Mouse (Mus musculus) limb, embryonic 13.5 days (tissue): ENCODE measurements around the gene Selenok. TPM values are rescaled to one million over a fixed set of nuclear protein-coding genes. Genes with fewer than 3 reads are reported as not detected.

ENCODE experiments used
- ATAC-seq: fragments of 200-750 bp; cut with Nextera tagmentation; 2 replicates; pipeline ENCODE4 v1.8.0; 2017; ENCODE audit warnings: low read depth, moderate number of reproducible peaks, moderate TSS enrichment; ENCODE audit not compliant: low FRiP score
- H3K27ac ChIP-seq: fragments of 300-500 bp; sonication (generic); 2 replicates; pipeline ENCODE4 v1.5.1; 2015; ENCODE audit warnings: inconsistent platforms, mild to moderate bottlenecking, moderate library complexity
- H3K27me3 ChIP-seq: fragments of 300-500 bp; sonication (generic); 2 replicates; pipeline ENCODE4 v1.6.1; 2015; ENCODE audit warnings: mild to moderate bottlenecking, inconsistent platforms
- H3K36me3 ChIP-seq: fragments of 300-500 bp; sonication (generic); 2 replicates; pipeline ENCODE4 v1.6.1; 2015; ENCODE audit warnings: inconsistent platforms, mild to moderate bottlenecking, moderate library complexity
- H3K4me1 ChIP-seq: fragments of 300-500 bp; sonication (generic); 2 replicates; pipeline ENCODE4 v1.6.1; 2015; ENCODE audit warnings: inconsistent platforms
- H3K4me2 ChIP-seq: fragments of 300-500 bp; sonication (generic); replicated peaks from 2 replicates; pipeline ENCODE4 v1.6.1; 2015; ENCODE audit warnings: inconsistent platforms, mild to moderate bottlenecking, moderate library complexity
- H3K4me3 ChIP-seq: fragments of 300-500 bp; sonication (generic); 2 replicates; pipeline ENCODE4 v1.5.1; 2015; ENCODE audit warnings: moderate library complexity, mild to moderate bottlenecking, inconsistent platforms
- H3K9ac ChIP-seq: fragments of 300-500 bp; sonication (generic); 2 replicates; pipeline ENCODE4 v1.6.1; 2015; ENCODE audit warnings: mild to moderate bottlenecking, inconsistent platforms
- H3K9me3 ChIP-seq: fragments of 300-500 bp; sonication (generic); 2 replicates; pipeline ENCODE4 v1.6.1; 2016; ENCODE audit warnings: inconsistent platforms
- WGBS: fragments of 180-500 bp; shearing (Covaris S2); methylation state at CpG from one replicate; pipeline ENCODE4 v1.1.7; 2015; 5-methylcytosine and 5-hydroxymethylcytosine counted together
- polyA plus RNA-seq: library from polyadenylated mRNA; unstranded; fragments of >200 nt; fragmentation: Nextera tagmentation; extraction: Ambion mirVana; gene quantifications from 2 replicates; pipeline ENCODE4 v1.2.1, GENCODE M21; 2015

Selenok gene
- 298 and 303 TPM in 2 replicates for polyA plus RNA-seq

DNA sequence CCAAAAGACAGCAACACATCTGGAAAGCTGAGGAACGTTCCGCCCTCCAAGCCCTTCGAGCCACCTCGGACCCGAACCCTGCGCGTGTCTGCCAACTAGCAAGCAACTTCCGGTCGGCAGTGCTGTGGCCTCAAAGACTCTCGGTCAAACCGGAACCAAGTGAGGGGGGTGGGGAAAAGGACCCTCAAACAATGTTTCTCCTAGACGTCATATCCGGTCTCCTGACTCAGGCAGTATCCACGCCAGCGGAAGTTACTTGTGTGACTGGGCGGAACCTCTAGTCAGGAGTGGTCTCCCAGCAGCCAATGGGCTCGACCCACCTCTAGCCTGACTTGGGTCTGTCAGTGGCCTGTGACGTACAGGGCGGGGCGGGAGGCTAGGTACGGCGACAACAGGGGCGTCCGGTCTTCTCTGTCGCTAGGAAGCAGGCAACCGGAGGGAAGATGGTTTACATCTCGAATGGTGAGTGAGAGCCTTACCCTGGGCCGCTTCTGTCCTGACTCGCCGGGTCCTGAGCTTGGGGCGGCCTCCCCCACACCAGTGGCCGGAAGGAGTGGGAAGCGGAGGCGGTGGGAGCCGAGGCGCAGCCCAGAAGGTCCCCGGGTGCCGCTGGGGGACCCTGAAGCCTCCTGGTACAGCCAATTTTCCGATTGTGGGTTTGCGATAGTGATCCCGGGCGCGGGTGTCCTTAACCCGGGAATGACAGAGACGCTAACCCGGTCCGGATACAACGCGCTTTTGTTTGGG, at the start of gene Selenok:
Selenok (plus strand) TSS at position 234 of the 747 bp plus-strand sequence.
- H3K27me3 ChIP-seq, result no peaks in the 10 kb centered on the region
- peak within 1 kb of the TSS; percentile 69; the same call in 1 of the 2 replicates for H3K27ac ChIP-seq
- peak within 1 kb of the TSS; percentile 87 for H3K9ac ChIP-seq
- under 1% methylated on average over 46 of the region's 49 CpGs for WGBS
- no peaks in the 10 kb centered on the region for H3K9me3 ChIP-seq
- H3K4me2 ChIP-seq, result peak within 1 kb of the TSS; percentile 73
- H3K36me3 ChIP-seq, result peaks cover 30% of the 10 kb centered on the region
- H3K4me1 ChIP-seq, result peaks cover 16% of the 10 kb centered on the region
- ATAC-seq, result peak; percentile 100
- peak within 1 kb of the TSS; percentile 90 for H3K4me3 ChIP-seq

DNA sequence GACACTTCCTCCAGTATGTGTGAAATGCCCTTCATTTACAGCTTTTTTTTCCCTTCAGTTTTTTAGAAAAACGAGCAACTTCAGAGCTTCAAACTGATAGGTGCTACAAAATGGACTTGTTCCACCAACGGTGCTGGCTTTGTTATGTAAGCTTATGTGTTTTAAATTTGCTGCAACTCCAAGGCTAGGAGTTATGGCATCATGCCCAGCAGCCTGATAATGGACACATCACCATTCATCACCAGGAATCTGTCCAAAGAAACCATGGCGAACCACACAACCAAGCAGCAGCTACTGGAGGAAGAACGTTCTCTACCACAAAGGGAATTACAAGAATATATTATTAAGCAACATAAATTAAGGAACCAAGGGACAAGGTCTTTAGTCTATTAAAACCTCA, 39.1 kb upstream of the Selenok start:
- Histone ChIP-seq H3K4me3 (no peak overlapping the region), H3K27ac (no peak overlapping the region), H3K4me2 (no peak overlapping the region), H3K9ac (no peak overlapping the region), H3K4me1 (no peaks in the 10 kb centered on the region), H3K36me3 (no peaks in the 10 kb centered on the region), H3K27me3 (no peaks in the 10 kb centered on the region), H3K9me3 (no peaks in the 10 kb centered on the region)
- 80% methylated on average over 4 of the region's 4 CpGs for WGBS
- ATAC-seq, result no peak

DNA sequence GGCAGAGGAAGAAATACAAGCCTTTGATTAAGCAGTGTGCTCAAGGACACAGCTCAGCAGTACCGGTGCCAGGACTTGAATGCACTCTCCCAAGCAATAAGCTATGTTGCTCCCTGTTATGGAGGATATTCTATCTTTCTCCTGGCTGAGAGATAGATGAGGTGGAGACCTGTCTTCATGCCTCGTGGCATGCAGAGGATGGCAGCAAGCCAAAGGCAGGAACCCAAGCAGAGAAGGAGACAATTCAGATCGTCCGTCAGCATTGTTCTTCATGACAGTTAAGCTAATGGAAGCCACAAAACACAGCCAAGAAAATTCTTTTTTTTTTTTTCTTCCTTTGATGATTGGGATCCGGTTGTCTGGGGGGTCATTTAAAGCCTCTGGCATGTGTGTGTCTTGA, 32.6 kb upstream of the Selenok start:
- Histone ChIP-seq H3K4me1 (peaks cover 9% of the 10 kb centered on the region), H3K4me3 (no peak overlapping the region), H3K27ac (no peak overlapping the region), H3K4me2 (no peak overlapping the region), H3K9ac (no peak overlapping the region), H3K27me3 (peaks cover 8% of the 10 kb centered on the region), H3K9me3 (no peaks in the 10 kb centered on the region), H3K36me3 (no peaks in the 10 kb centered on the region)
- ATAC-seq, result no peak
- WGBS, result 78% methylated on average over 5 of the region's 5 CpGs

DNA sequence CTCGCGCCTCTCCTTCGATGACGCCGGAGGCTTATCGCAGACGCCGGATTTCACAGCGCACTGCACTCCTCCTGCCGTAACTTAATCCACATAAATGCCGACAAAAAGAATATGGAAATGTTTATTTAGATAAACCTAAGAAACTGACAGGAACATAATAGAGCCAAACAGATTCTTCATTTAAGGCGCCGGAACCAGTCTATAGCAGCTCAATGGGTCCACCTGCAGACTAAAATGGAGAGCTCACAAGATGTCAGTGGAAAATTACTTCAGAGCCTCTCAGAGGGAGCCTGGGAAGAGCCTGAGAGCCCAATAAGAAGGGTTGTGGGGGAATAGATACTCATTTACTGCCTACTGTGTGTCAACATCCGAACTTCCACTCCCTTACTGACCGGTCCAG, 30.6 kb upstream of the Selenok start:
- ATAC-seq, result no peak
- peaks cover 13% of the 10 kb centered on the region for H3K27me3 ChIP-seq
- peaks cover 9% of the 10 kb centered on the region for H3K4me1 ChIP-seq
- H3K36me3 ChIP-seq, result no peaks in the 10 kb centered on the region
- no peak overlapping the region for H3K9ac ChIP-seq
- no peak overlapping the region for H3K27ac ChIP-seq
- H3K4me2 ChIP-seq, result no peak overlapping the region
- no peaks in the 10 kb centered on the region for H3K9me3 ChIP-seq
- 91% methylated on average over 15 of the region's 15 CpGs for WGBS
- no peak overlapping the region for H3K4me3 ChIP-seq

DNA sequence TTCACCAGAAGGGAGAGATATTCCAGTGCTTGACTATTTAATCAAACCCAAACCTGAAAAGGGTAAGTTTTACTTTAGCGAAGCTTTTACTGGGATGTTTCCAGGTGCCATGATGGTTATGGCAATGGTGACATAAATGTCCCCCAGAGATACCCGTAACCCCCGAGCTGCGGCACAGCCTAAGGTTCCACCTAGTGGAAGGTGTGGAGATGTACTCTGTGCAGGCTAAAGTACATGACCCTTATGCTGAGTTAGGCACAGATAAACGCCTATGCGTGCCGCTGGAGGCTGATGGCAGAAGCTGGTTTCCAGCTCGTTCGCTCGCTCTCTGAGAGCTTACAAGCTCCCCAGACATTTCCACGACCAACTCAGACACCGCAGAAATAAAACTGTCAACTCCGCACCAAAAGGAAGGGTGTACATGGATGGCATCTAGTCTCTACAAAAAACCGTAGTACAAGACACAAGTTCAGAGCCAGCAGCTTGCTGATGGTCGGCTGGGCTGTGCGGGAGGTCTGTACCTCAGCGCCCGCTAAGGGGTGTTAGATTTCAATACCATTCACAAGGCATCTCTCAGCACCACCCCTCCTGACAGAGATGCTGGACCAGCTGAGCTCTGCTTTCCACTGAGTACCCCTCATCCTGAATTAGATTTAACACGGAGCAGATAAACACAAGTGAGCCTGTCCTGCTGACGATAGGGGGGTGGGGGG, 28.4 kb upstream of the Selenok start:
- Histone ChIP-seq H3K27ac (no peak overlapping the region), H3K27me3 (peaks cover 13% of the 10 kb centered on the region), H3K4me3 (no peak overlapping the region), H3K9ac (no peak overlapping the region), H3K4me2 (peak overlapping the region; percentile 32), H3K4me1 (peaks cover 9% of the 10 kb centered on the region), H3K9me3 (no peaks in the 10 kb centered on the region), H3K36me3 (no peaks in the 10 kb centered on the region)
- 42% methylated on average over 20 of the region's 20 CpGs for WGBS
- no peak for ATAC-seq

DNA sequence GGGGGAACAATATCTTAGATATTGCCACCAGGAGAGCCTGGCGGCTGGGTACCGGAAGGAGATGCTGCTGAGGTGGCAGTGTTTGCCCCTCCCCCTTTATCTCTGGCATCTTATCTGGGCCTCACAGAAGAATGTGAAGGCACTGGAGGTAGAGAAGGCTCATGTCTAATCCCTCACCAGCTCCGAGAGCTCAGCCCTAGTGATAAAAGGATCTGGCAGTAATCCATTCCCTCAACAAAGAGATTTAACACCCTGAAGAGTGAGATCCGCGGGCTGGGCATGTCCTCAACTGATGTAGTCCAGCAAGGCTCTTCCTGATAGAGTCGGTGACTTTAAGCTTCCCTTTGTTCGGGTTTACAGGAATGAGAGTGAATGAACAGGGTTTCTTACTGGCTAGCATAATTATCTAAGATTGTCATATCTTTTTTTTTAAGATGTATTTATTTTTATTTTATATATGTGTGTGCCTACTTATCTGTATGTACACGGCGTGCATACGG, 27.7 kb upstream of the Selenok start:
- 23% methylated on average over 10 of the region's 10 CpGs for WGBS
- Histone ChIP-seq H3K4me3 (no peak overlapping the region), H3K27ac (no peak overlapping the region), H3K9ac (no peak overlapping the region), H3K27me3 (peaks cover 13% of the 10 kb centered on the region), H3K9me3 (no peaks in the 10 kb centered on the region), H3K4me2 (peak overlapping the region; percentile 32), H3K4me1 (peaks cover 9% of the 10 kb centered on the region), H3K36me3 (no peaks in the 10 kb centered on the region)
- no peak for ATAC-seq

DNA sequence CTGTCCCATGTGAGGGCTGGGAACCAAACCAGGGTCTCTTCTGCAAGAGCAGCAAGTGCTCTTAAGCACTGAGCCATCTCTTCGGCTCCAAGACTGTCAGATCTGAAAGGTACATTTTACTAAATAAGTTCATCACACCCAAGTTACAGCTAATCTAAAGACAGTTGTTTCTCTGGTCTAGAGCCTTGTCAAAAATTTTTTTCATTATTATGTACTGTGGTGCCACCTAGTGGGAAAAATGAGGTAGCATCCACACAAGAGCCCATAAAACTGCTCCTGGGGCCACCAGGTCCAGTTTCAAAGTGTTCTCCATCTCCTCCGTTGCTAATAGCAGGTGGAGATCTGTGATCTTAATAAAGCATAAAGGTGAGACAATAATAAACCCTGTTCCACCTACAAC, 27.2 kb upstream of the Selenok start:
- H3K4me3 ChIP-seq, result no peak overlapping the region
- H3K9me3 ChIP-seq, result no peaks in the 10 kb centered on the region
- no peak for ATAC-seq
- H3K27me3 ChIP-seq, result peaks cover 13% of the 10 kb centered on the region
- H3K36me3 ChIP-seq, result no peaks in the 10 kb centered on the region
- H3K9ac ChIP-seq, result no peak overlapping the region
- no peak overlapping the region for H3K27ac ChIP-seq
- peaks cover 9% of the 10 kb centered on the region for H3K4me1 ChIP-seq
- H3K4me2 ChIP-seq, result no peak overlapping the region
- WGBS, result 20% methylated on average over 2 of the region's 2 CpGs

DNA sequence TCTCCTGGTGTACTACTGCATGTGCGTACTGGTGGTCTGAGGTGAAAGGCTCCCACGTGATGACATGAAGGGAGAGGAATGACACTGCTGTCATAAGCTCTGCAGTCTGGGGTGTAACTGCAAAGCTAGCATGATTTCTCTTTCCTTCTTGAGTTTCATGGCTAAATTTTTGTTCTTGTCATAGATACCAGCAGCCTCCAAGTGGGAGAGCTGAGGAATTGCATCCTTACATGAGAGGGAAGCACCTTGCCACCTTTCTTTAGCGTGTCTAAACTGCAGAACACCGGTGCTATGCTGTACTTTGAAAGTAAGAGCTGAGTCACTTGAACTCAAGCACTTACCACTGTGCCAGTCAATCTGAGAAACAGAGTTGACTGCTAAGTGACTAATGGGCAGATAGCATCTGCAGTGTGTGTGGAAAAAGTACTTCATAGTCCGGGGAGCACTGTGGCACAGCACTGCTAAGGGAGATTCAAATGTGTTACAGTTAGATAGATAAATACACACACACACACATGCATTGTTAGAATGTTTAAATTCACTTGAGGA, 21.3 kb upstream of the Selenok start:
- Histone ChIP-seq H3K27ac (no peak overlapping the region), H3K27me3 (0 out of 2 replicates have a peak, but pooled peaks cover 1% of the 10 kb centered on the region), H3K4me1 (no peaks in the 10 kb centered on the region), H3K9me3 (no peaks in the 10 kb centered on the region), H3K9ac (no peak overlapping the region), H3K4me2 (no peak overlapping the region), H3K36me3 (no peaks in the 10 kb centered on the region), H3K4me3 (no peak overlapping the region)
- WGBS, result 72% methylated on average over 5 of the region's 5 CpGs
- ATAC-seq, result no peak

DNA sequence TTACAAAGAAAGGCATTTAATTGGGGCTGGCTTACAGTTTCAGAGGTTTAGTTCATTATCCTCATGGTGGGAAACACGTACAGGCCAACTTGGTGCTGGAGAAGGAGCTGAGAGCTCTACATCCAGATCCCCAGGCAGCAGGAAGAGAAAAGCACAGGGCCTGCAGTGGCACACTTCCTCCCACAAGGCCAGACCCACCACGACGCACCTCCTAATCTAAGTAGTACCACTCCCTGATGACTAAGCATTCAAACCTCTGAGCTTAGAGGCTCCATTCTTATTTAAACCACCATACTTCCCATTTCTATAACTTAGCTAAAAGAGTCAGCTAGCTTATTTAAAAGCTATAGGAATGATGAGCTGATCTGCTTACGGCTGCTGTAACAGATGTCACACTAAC, 17.3 kb upstream of the Selenok start:
- Histone ChIP-seq H3K27ac (no peak overlapping the region), H3K4me3 (no peak overlapping the region), H3K27me3 (no peaks in the 10 kb centered on the region), H3K4me1 (no peaks in the 10 kb centered on the region), H3K4me2 (no peak overlapping the region), H3K9ac (no peak overlapping the region), H3K9me3 (no peaks in the 10 kb centered on the region), H3K36me3 (no peaks in the 10 kb centered on the region)
- ATAC-seq, result no peak
- 82% methylated on average over 4 of the region's 4 CpGs for WGBS

DNA sequence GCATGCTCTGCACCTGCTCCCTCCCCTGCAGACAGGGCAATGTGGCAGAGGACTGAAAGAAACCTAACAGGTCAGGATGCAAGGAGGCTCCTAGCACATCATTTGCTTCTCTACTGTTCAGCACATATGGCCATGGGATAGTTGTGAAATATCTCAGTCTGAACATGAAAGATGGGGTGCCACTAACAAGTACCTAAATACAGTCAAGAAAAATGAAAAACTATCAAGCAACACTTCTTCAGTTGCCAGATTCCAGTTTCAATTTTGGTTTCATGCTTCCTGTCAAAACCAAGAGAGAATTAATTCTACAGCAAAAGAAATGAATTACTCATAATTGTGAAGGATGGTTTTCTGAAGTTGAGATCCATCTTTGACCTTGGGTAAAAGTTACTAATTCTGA, 10.7 kb upstream of the Selenok start:
- H3K4me3 ChIP-seq, result no peak overlapping the region
- H3K36me3 ChIP-seq, result no peaks in the 10 kb centered on the region
- H3K4me1 ChIP-seq, result no peaks in the 10 kb centered on the region
- H3K9me3 ChIP-seq, result no peaks in the 10 kb centered on the region
- no peak overlapping the region for H3K4me2 ChIP-seq
- H3K27ac ChIP-seq, result no peak overlapping the region
- no peak overlapping the region for H3K9ac ChIP-seq
- H3K27me3 ChIP-seq, result no peaks in the 10 kb centered on the region
- no peak for ATAC-seq

DNA sequence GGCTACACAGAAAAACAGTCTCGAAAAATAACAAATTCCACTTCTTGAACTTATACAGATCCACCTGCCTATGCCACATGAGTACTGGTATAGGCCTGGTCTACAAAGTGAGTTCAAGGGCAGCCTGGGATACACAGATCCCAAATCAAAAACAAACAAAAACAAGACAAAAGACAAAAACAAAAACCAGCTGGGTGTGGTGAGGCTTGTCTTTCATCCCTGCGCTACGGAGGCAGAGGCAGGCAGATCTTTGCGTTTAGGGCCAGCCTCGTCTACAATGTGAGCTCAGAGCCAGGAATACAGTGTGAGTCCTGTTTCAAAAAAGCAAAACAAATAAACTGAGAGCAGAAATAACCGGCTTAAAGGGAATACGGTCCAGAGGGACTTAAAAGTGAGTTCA, 497 bp upstream of the Selenok start:
- Histone ChIP-seq H3K4me1 (peaks cover 16% of the 10 kb centered on the region), H3K27ac (peak overlapping the region; percentile 69; the same call in 1 of the 2 replicates), H3K4me2 (peak overlapping the region; percentile 65), H3K27me3 (no peaks in the 10 kb centered on the region), H3K36me3 (peaks cover 23% of the 10 kb centered on the region), H3K9ac (peak overlapping the region; percentile 64), H3K9me3 (no peaks in the 10 kb centered on the region), H3K4me3 (peak overlapping the region; percentile 90)
- ATAC-seq, result no peak
- 56% methylated on average over 7 of the region's 7 CpGs for WGBS

DNA sequence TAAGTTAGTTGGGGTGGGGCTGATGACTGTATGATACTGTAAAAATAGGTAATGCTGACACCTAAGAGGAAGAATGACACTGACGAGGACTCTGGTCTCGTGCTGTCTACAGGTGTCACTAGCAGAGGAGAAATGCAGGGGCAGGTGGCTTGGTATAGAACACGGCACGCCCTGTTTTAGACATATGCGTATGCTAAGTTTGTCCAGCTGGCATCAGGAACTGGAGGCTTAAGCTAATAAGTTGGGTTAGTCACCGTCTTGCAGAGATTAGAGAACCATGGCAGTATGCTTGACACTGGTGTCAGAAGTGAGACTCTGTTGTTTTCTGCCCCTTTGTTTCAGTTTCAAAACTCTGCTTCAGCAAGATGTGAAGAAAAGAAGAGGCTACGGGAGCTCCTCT, 3.3 kb downstream of the Selenok start:
- no peaks in the 10 kb centered on the region for H3K9me3 ChIP-seq
- no peaks in the 10 kb centered on the region for H3K27me3 ChIP-seq
- H3K4me3 ChIP-seq, result no peak overlapping the region
- ATAC-seq, result no peak
- no peak overlapping the region for H3K4me2 ChIP-seq
- H3K9ac ChIP-seq, result no peak overlapping the region
- no peak overlapping the region for H3K27ac ChIP-seq
- 97% methylated on average over 7 of the region's 7 CpGs for WGBS
- H3K36me3 ChIP-seq, result peaks cover 56% of the 10 kb centered on the region
- H3K4me1 ChIP-seq, result peaks cover 16% of the 10 kb centered on the region
